Mouse (Mus musculus): ENCODE measurements around the gene Map1lc3a. TPM values are rescaled to one million over a fixed set of nuclear protein-coding genes. Genes with fewer than 3 reads are reported as not detected.

The Map1lc3a gene
- polyA plus RNA-seq, 1 experiment from 2014 or later = 629 TPM

DNA sequence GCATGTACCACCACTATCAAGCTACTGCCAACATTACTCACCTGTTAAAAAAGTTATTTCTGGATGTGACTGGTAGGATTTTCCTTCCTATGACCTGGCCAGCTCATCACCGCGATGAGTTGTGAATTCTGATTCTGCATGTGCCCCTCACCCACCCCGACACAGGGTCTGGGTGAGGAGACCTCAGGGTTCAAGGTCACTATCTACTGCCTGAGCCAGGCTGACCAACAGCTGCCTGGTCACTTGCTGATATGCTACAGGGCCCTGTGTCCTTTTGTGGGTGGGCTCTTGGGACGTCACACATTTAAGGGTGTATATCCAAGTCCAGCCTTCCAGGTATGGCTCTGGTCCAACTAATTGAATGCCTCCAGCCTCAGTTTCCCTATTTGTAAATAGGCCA, 3.1 kb downstream of the Map1lc3a start:
- no peak overlapping the region for H3K4me3 ChIP-seq (replicated peaks; ENCODE audit: low read length)
- no peak overlapping the region for H3K27ac ChIP-seq
- no peak overlapping the region for H3K4me2 ChIP-seq (replicated peaks)
- peaks cover 8% of the 10 kb centered on the region for H3K4me1 ChIP-seq (replicated peaks; ENCODE audit: control insufficient read depth, insufficient read depth, low read length)
- no peaks in the 10 kb centered on the region for H3K27me3 ChIP-seq (ENCODE audit: control insufficient read depth, insufficient read depth, low read length)
- no peak overlapping the region for H3K9ac ChIP-seq
- H3K9me3 ChIP-seq (ENCODE audit: control insufficient read depth, low read length) = no peaks in the 10 kb centered on the region
- peaks cover 28% of the 10 kb centered on the region; the same call in 1 of the 2 replicates for H3K36me3 ChIP-seq (replicated peaks; ENCODE audit: control insufficient read depth, insufficient read depth)
- DNase-seq (ENCODE audit: low spot score) (no peak), ATAC-seq (ENCODE audit: low FRiP score) (no peak)
- WGBS = 94% methylated on average over 4 of the region's 4 CpGs

GRCm38 (mm10) chr2:155280116-155280515, 4.0 kb downstream of the Map1lc3a start:
- 86% methylated on average over 2 of the region's 2 CpGs for WGBS
- no peak overlapping the region for H3K4me3 ChIP-seq (replicated peaks; ENCODE audit: low read length)

DNA sequence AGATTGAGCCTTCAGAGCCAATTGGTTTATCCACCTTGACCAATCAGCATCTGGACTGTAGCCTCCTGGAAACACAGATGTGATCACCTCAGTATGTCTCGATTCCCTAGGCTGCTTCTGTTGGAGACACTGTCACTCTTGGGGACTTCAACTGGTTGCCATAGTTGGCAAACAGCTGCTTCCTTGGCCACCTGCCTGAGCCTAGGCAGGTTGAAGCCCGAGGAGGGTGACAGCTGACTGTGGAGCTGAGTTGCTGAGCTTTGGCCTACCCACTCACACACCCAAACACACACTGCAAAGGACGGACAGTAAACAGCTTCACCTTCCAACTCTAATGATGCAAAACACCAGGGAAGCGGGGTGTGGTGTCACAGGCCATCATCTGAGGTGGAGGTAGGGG, 7.7 kb downstream of the Map1lc3a start:
- Histone ChIP-seq H3K4me2 (replicated peaks) (no peak overlapping the region), H3K4me3 (replicated peaks; ENCODE audit: low read length) (no peak overlapping the region), H3K36me3 (replicated peaks; ENCODE audit: control insufficient read depth, insufficient read depth) (peaks cover 20% of the 10 kb centered on the region), H3K9ac (no peak overlapping the region), H3K27ac (no peak overlapping the region), H3K27me3 (ENCODE audit: control insufficient read depth, insufficient read depth, low read length) (no peaks in the 10 kb centered on the region), H3K4me1 (replicated peaks; ENCODE audit: control insufficient read depth, insufficient read depth, low read length) (no peaks in the 10 kb centered on the region), H3K9me3 (ENCODE audit: control insufficient read depth, low read length) (no peaks in the 10 kb centered on the region)
- DNase-seq (ENCODE audit: low spot score) (no peak), ATAC-seq (ENCODE audit: low FRiP score) (no peak)
- WGBS = 89% methylated on average over 4 of the region's 4 CpGs

More at GRCm38 (mm10) chr2:155280116-155280515, 4.0 kb downstream of the Map1lc3a start:
- Histone ChIP-seq H3K4me1 (replicated peaks; ENCODE audit: control insufficient read depth, insufficient read depth, low read length) (peaks cover 8% of the 10 kb centered on the region), H3K36me3 (replicated peaks; ENCODE audit: control insufficient read depth, insufficient read depth) (peaks cover 28% of the 10 kb centered on the region; the same call in 1 of the 2 replicates), H3K9me3 (ENCODE audit: control insufficient read depth, low read length) (no peaks in the 10 kb centered on the region), H3K4me2 (replicated peaks) (no peak overlapping the region), H3K27me3 (ENCODE audit: control insufficient read depth, insufficient read depth, low read length) (no peaks in the 10 kb centered on the region), H3K27ac (no peak overlapping the region), H3K9ac (no peak overlapping the region)
- ATAC-seq (ENCODE audit: low FRiP score) (no peak), DNase-seq (ENCODE audit: low spot score) (no peak)

DNA sequence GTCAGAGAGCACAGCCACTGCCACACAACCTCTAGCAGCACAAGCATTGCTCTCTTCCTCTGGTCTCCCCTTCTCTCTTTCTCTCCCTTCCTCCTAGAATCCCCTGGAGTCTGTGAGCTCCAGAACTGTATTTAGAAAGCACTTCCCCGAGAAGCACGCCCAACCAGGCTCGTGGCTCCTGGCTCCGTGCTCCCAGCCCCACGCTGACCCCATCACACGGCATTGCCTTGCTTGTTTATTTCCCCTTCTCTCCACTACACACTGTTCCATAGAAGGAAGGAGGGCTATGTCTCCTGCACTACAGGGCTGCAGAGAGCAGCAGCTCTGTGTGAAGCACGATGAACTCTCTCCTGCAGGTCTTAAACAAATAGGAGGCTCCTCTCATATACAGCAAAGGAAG, 8.6 kb downstream of the Map1lc3a start:
- H3K27me3 ChIP-seq (ENCODE audit: control insufficient read depth, insufficient read depth, low read length) = no peaks in the 10 kb centered on the region
- no peaks in the 10 kb centered on the region for H3K4me1 ChIP-seq (replicated peaks; ENCODE audit: control insufficient read depth, insufficient read depth, low read length)
- no peak overlapping the region for H3K4me2 ChIP-seq (replicated peaks)
- H3K36me3 ChIP-seq (replicated peaks; ENCODE audit: control insufficient read depth, insufficient read depth) = peaks cover 24% of the 10 kb centered on the region
- no peak overlapping the region for H3K4me3 ChIP-seq (replicated peaks; ENCODE audit: low read length)
- H3K9me3 ChIP-seq (ENCODE audit: control insufficient read depth, low read length) = no peaks in the 10 kb centered on the region
- H3K9ac ChIP-seq = no peak overlapping the region
- no peak for DNase-seq (ENCODE audit: low spot score)
- ATAC-seq (ENCODE audit: low FRiP score) = no peak
- whole genome bisulfite sequencing = 82% methylated on average over 7 of the region's 7 CpGs
- H3K27ac ChIP-seq = no peak overlapping the region

DNA sequence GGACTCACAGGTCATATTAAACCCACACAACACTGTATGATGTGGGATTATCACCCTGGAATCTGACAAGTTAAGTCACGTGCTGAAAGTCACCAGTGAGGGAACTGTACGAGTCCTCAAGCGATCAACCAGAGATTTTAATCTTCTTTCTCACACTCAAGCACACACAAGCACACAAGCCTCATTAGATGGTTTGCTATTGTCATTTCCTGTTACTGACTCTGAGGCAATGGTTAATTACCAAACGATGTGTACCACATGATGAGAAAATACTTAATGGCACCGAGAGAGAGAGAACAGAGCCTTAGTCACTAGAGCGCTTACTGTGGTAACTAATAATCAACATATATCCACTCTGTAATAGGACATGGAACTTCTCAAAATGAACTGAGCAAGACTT, 9.6 kb downstream of the Map1lc3a start:
- WGBS = 84% methylated on average over 6 of the region's 6 CpGs
- H3K4me3 ChIP-seq (replicated peaks; ENCODE audit: low read length) = no peak overlapping the region
- ATAC-seq (ENCODE audit: low FRiP score) (no peak), DNase-seq (ENCODE audit: low spot score) (no peak)
- H3K27ac ChIP-seq = no peak overlapping the region
- no peaks in the 10 kb centered on the region for H3K9me3 ChIP-seq (ENCODE audit: control insufficient read depth, low read length)
- no peaks in the 10 kb centered on the region for H3K4me1 ChIP-seq (replicated peaks; ENCODE audit: control insufficient read depth, insufficient read depth, low read length)
- no peak overlapping the region for H3K9ac ChIP-seq
- no peak overlapping the region for H3K4me2 ChIP-seq (replicated peaks)
- H3K36me3 ChIP-seq (replicated peaks; ENCODE audit: control insufficient read depth, insufficient read depth) = peaks cover 25% of the 10 kb centered on the region
- no peaks in the 10 kb centered on the region for H3K27me3 ChIP-seq (ENCODE audit: control insufficient read depth, insufficient read depth, low read length)

DNA sequence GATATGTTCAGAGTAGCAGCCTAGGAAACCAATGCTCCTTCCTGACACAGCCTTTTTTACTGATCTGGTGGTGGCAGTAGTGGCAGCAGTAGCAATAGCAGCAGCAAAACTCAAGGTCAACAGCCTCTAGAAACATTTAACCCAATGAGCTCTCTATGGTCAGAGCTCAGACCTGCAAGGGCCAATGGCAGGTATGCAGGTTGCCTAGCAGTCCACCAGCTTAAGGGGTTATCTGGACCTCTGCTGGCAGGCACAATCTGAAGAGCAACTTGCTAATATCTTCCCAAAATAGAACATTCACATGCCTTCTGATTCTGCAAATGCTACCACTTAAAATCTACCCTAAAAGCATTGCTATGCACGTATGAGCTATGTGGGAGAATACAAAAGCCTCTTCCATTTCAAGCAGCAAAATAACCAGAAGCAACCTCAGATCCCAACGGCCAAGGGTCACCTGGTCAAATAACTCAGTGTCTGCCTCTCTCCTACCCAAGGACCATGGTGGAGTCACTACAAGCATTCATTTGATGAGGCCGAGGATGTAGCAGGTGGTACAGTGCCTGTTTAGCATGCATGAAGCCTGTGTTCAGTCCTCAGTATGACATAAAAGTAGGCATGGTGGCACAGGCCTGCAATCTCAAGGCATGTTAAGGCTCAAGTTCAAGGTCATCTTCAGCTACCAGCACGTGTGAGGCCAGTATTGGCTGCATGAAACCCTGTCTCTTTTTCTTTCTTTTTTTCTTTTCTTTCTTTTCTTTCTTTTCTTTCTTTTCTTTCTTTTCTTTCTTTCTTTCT, 11.6 kb downstream of the Map1lc3a start:
- H3K4me3 ChIP-seq (replicated peaks; ENCODE audit: low read length) = no peak overlapping the region
- H3K27ac ChIP-seq = no peak overlapping the region
- H3K9me3 ChIP-seq (ENCODE audit: control insufficient read depth, low read length) = no peaks in the 10 kb centered on the region
- H3K36me3 ChIP-seq (replicated peaks; ENCODE audit: control insufficient read depth, insufficient read depth) = peaks cover 44% of the 10 kb centered on the region
- DNase-seq (ENCODE audit: low spot score) (no peak), ATAC-seq (ENCODE audit: low FRiP score) (no peak)
- WGBS = 88% methylated on average over 4 of the region's 4 CpGs
- no peaks in the 10 kb centered on the region for H3K4me1 ChIP-seq (replicated peaks; ENCODE audit: control insufficient read depth, insufficient read depth, low read length)
- no peaks in the 10 kb centered on the region for H3K27me3 ChIP-seq (ENCODE audit: control insufficient read depth, insufficient read depth, low read length)
- H3K9ac ChIP-seq = no peak overlapping the region
- no peak overlapping the region for H3K4me2 ChIP-seq (replicated peaks)

- Histone ChIP-seq H3K27me3 (ENCODE audit: control insufficient read depth, insufficient read depth, low read length) (no peaks in the 10 kb centered on the region), H3K4me3 (replicated peaks; ENCODE audit: low read length) (no peak overlapping the region), H3K4me1 (replicated peaks; ENCODE audit: control insufficient read depth, insufficient read depth, low read length) (no peaks in the 10 kb centered on the region), H3K27ac (no peak overlapping the region), H3K4me2 (replicated peaks) (no peak overlapping the region), H3K36me3 (replicated peaks; ENCODE audit: control insufficient read depth, insufficient read depth) (peaks cover 63% of the 10 kb centered on the region), H3K9ac (no peak overlapping the region), H3K9me3 (ENCODE audit: control insufficient read depth, low read length) (no peaks in the 10 kb centered on the region)
- 94% methylated on average over 8 of the region's 8 CpGs for WGBS
- no peak for DNase-seq (ENCODE audit: low spot score)
- ATAC-seq (ENCODE audit: low FRiP score) = no peak
Measured at GRCm38 (mm10) chr2:155290066-155290465, 14.0 kb downstream of the Map1lc3a start.

- H3K9ac ChIP-seq = no peak overlapping the region
- H3K9me3 ChIP-seq (ENCODE audit: control insufficient read depth, low read length) = no peaks in the 10 kb centered on the region
- DNase-seq (ENCODE audit: low spot score) = no peak
- ATAC-seq (ENCODE audit: low FRiP score) = no peak
- no peaks in the 10 kb centered on the region for H3K4me1 ChIP-seq (replicated peaks; ENCODE audit: control insufficient read depth, insufficient read depth, low read length)
- H3K27me3 ChIP-seq (ENCODE audit: control insufficient read depth, insufficient read depth, low read length) = no peaks in the 10 kb centered on the region
- no peak overlapping the region for H3K4me3 ChIP-seq (replicated peaks; ENCODE audit: low read length)
- peaks cover 96% of the 10 kb centered on the region for H3K36me3 ChIP-seq (replicated peaks; ENCODE audit: control insufficient read depth, insufficient read depth)
- no peak overlapping the region for H3K4me2 ChIP-seq (replicated peaks)
- no peak overlapping the region for H3K27ac ChIP-seq
- WGBS = 94% methylated on average over 2 of the region's 2 CpGs
Measured at GRCm38 (mm10) chr2:155293382-155293781, 17.3 kb downstream of the Map1lc3a start.

GRCm38 (mm10) chr2:155293946-155294345, 17.8 kb downstream of the Map1lc3a start:
- Histone ChIP-seq H3K27me3 (ENCODE audit: control insufficient read depth, insufficient read depth, low read length) (no peaks in the 10 kb centered on the region), H3K4me2 (replicated peaks) (no peak overlapping the region), H3K4me3 (replicated peaks; ENCODE audit: low read length) (no peak overlapping the region), H3K27ac (no peak overlapping the region), H3K9me3 (ENCODE audit: control insufficient read depth, low read length) (no peaks in the 10 kb centered on the region), H3K4me1 (replicated peaks; ENCODE audit: control insufficient read depth, insufficient read depth, low read length) (no peaks in the 10 kb centered on the region), H3K9ac (no peak overlapping the region), H3K36me3 (replicated peaks; ENCODE audit: control insufficient read depth, insufficient read depth) (peaks cover 96% of the 10 kb centered on the region)
- ATAC-seq (ENCODE audit: low FRiP score) = no peak
- 98% methylated on average over 4 of the region's 4 CpGs for WGBS
- DNase-seq (ENCODE audit: low spot score) = no peak
